Mouse (Mus musculus): ENCODE results near the gene Sema7a.

DNA sequence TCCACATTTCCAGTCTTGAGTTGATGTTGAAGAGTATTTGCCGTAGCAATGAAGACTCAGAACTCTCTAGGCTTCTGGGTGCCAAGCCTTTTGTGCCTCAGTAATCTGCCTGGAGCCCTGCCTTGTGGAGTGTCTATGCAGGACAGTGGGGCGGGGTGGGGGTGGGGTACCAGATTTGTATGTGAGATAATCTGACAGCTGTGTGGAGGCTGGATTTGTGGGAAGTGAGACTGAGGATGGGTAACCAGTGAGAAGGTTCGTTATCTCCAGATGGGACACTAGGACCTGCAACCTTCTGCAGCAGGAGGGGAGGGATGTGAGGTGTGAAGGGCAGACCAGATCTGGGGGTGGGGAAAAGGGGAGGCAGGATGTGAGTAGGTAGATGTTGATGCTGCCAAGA is 7.7 kb upstream of the Sema7a start:
- TF ChIP-seq POLR2A (IDR thresholded peaks at IDR 0.05; ENCODE audit: extremely low read depth, insufficient read depth, low read length), result no peak
- no peak for TF ChIP-seq CTCF (IDR thresholded peaks at IDR 0.05; ENCODE audit: extremely low read depth, insufficient read depth, low read length)
